Mouse (Mus musculus) neural tube, embryonic 15.5 days (tissue): ENCODE measurements around the gene Zfp451. TPM values are rescaled to one million over a fixed set of nuclear protein-coding genes. Genes with fewer than 3 reads are reported as not detected.
"Not testable (repeated sequence)": the region's sequence is repeated elsewhere in the genome, so short reads cannot be mapped to it uniquely, and the experiment has no call there.

ENCODE experiments used
- ATAC-seq: fragments of 200-750 bp; cut with Nextera tagmentation; 2 replicates; pipeline ENCODE4 v1.8.0; 2017; ENCODE audit warnings: mild to moderate bottlenecking, moderate TSS enrichment, moderate library complexity; ENCODE audit not compliant: low FRiP score
- H3K27ac ChIP-seq: fragments of 300-500 bp; sonication (generic); replicated peaks from 2 replicates; pipeline ENCODE4 v1.5.1; 2015; ENCODE audit warnings: mild to moderate bottlenecking, inconsistent platforms
- H3K27me3 ChIP-seq: fragments of 300-500 bp; sonication (generic); replicated peaks from 2 replicates; pipeline ENCODE4 v1.6.1; 2015; ENCODE audit warnings: inconsistent platforms
- H3K36me3 ChIP-seq: fragments of 300-500 bp; sonication (generic); 2 replicates; pipeline ENCODE4 v1.6.1; 2015; ENCODE audit warnings: inconsistent platforms
- H3K4me1 ChIP-seq: fragments of 300-500 bp; sonication (generic); 2 replicates; pipeline ENCODE4 v1.6.1; 2015; ENCODE audit warnings: inconsistent platforms
- H3K4me2 ChIP-seq: fragments of 300-500 bp; sonication (generic); 2 replicates; pipeline ENCODE4 v1.6.1; 2015; ENCODE audit warnings: inconsistent platforms, mild to moderate bottlenecking, moderate library complexity
- H3K4me3 ChIP-seq: fragments of 300-500 bp; sonication (generic); replicated peaks from 2 replicates; pipeline ENCODE4 v1.5.1; 2015; ENCODE audit warnings: mild to moderate bottlenecking, inconsistent platforms
- H3K9ac ChIP-seq: fragments of 300-500 bp; sonication (generic); replicated peaks from 2 replicates; pipeline ENCODE4 v1.6.1; 2015; ENCODE audit warnings: mild to moderate bottlenecking, inconsistent platforms
- H3K9me3 ChIP-seq: fragments of 300-500 bp; sonication (generic); replicated peaks from 2 replicates; pipeline ENCODE4 v1.6.1; 2016; ENCODE audit warnings: inconsistent platforms
- WGBS: fragments of 180-500 bp; shearing (Covaris S2); methylation state at CpG from one replicate; pipeline ENCODE4 v1.1.7; 2015; ENCODE audit warnings: mixed read lengths; 5-methylcytosine and 5-hydroxymethylcytosine counted together
- polyA plus RNA-seq: library from polyadenylated mRNA; unstranded; fragments of >200 nt; fragmentation: Nextera tagmentation; extraction: Ambion mirVana; gene quantifications from 2 replicates; pipeline ENCODE4 v1.2.1, GENCODE M21; 2015

The Zfp451 gene
- polyA plus RNA-seq, 1 experiment from 2014 or later: 36.1 TPM

- no peak for ATAC-seq
- peaks cover 10% of the 10 kb centered on the region; the same call in 1 of the 2 replicates for H3K36me3 ChIP-seq
- H3K4me3 ChIP-seq: peak overlapping the region; percentile 74
- no peaks in the 10 kb centered on the region for H3K27me3 ChIP-seq
- peaks cover 26% of the 10 kb centered on the region for H3K4me1 ChIP-seq
- H3K27ac ChIP-seq: no peak overlapping the region
- peak overlapping the region; percentile 81 for H3K4me2 ChIP-seq
- WGBS: 33% methylated on average over 18 of the region's 18 CpGs
- no peak overlapping the region for H3K9ac ChIP-seq
- no peaks in the 10 kb centered on the region for H3K9me3 ChIP-seq
Observed at GRCm38 (mm10) chr1:33756258-33757032, 58.0 kb downstream of the Zfp451 start.

- Histone ChIP-seq H3K4me2 (peak overlapping the region; percentile 81; the same call in 1 of the 2 replicates), H3K4me3 (no peak overlapping the region), H3K36me3 (peaks cover 7% of the 10 kb centered on the region; the same call in 1 of the 2 replicates), H3K27ac (no peak overlapping the region), H3K4me1 (peaks cover 26% of the 10 kb centered on the region), H3K27me3 (no peaks in the 10 kb centered on the region), H3K9ac (no peak overlapping the region), H3K9me3 (no peaks in the 10 kb centered on the region)
- ATAC-seq: no peak
- WGBS: 84% methylated on average over 7 of the region's 7 CpGs
Observed at GRCm38 (mm10) chr1:33755799-33756198, 58.6 kb downstream of the Zfp451 start.

GRCm38 (mm10) chr1:33754965-33755735, 59.2 kb downstream of the Zfp451 start:
- Histone ChIP-seq H3K4me2 (no peak overlapping the region), H3K36me3 (peaks cover under 1% of the 10 kb centered on the region; the same call in 1 of the 2 replicates), H3K4me1 (peaks cover 26% of the 10 kb centered on the region), H3K27ac (no peak overlapping the region), H3K4me3 (no peak overlapping the region), H3K9me3 (no peaks in the 10 kb centered on the region), H3K9ac (no peak overlapping the region), H3K27me3 (no peaks in the 10 kb centered on the region)
- WGBS: 79% methylated on average over 21 of the region's 21 CpGs
- no peak for ATAC-seq

- Histone ChIP-seq H3K27me3 (no peaks in the 10 kb centered on the region), H3K36me3 (no peaks in the 10 kb centered on the region), H3K9me3 (no peaks in the 10 kb centered on the region), H3K27ac (no peak overlapping the region), H3K9ac (no peak overlapping the region), H3K4me3 (no peak overlapping the region), H3K4me1 (peaks cover 26% of the 10 kb centered on the region), H3K4me2 (no peak overlapping the region)
- 95% methylated on average over 17 of the region's 17 CpGs for WGBS
- no peak for ATAC-seq
Observed at GRCm38 (mm10) chr1:33754089-33754488, 60.3 kb downstream of the Zfp451 start.

- Histone ChIP-seq H3K9me3 (no peaks in the 10 kb centered on the region), H3K4me1 (peaks cover 7% of the 10 kb centered on the region), H3K36me3 (no peaks in the 10 kb centered on the region), H3K4me3 (no peak overlapping the region), H3K27ac (peak overlapping the region; percentile 9; the same call in 1 of the 2 replicates), H3K9ac (no peak overlapping the region), H3K4me2 (no peak overlapping the region), H3K27me3 (no peaks in the 10 kb centered on the region)
- peak; percentile 30; the same call in 1 of the 2 replicates for ATAC-seq
- WGBS: 57% methylated on average over 10 of the region's 10 CpGs
Observed at GRCm38 (mm10) chr1:33751283-33751682, 63.1 kb downstream of the Zfp451 start.

- not testable (repeated sequence) for H3K4me1 ChIP-seq, ATAC-seq, H3K27ac ChIP-seq, H3K36me3 ChIP-seq, H3K4me2 ChIP-seq, H3K9me3 ChIP-seq, H3K27me3 ChIP-seq, H3K9ac ChIP-seq, H3K4me3 ChIP-seq
- whole genome bisulfite sequencing: 91% methylated on average over 3 of the region's 4 CpGs
Observed at GRCm38 (mm10) chr1:33749709-33750108, 64.7 kb downstream of the Zfp451 start.

GRCm38 (mm10) chr1:33749109-33749508, 65.3 kb downstream of the Zfp451 start:
- no peaks in the 10 kb centered on the region for H3K4me1 ChIP-seq
- H3K4me2 ChIP-seq: no peak overlapping the region
- no peaks in the 10 kb centered on the region for H3K36me3 ChIP-seq
- no peaks in the 10 kb centered on the region for H3K9me3 ChIP-seq
- no peak for ATAC-seq
- H3K4me3 ChIP-seq: no peak overlapping the region
- H3K27ac ChIP-seq: no peak overlapping the region
- WGBS: 99% methylated on average over 11 of the region's 11 CpGs
- no peaks in the 10 kb centered on the region for H3K27me3 ChIP-seq
- H3K9ac ChIP-seq: no peak overlapping the region

GRCm38 (mm10) chr1:33745901-33746300, 68.5 kb downstream of the Zfp451 start:
- WGBS: 96% methylated on average over 4 of the region's 4 CpGs
- Histone ChIP-seq H3K4me2 (no peak overlapping the region), H3K9ac (no peak overlapping the region)

GRCm38 (mm10) chr1:33744815-33745214, 69.6 kb downstream of the Zfp451 start:
- not testable (repeated sequence) for H3K9ac ChIP-seq, H3K4me1 ChIP-seq, H3K4me3 ChIP-seq, H3K27ac ChIP-seq, H3K27me3 ChIP-seq, ATAC-seq, H3K9me3 ChIP-seq, H3K4me2 ChIP-seq
- peaks cover 13% of the 10 kb centered on the region for H3K36me3 ChIP-seq
- 97% methylated on average over 8 of the region's 9 CpGs for WGBS

More at GRCm38 (mm10) chr1:33745901-33746300, 68.5 kb downstream of the Zfp451 start:
- Histone ChIP-seq H3K9me3 (no peaks in the 10 kb centered on the region), H3K4me1 (no peaks in the 10 kb centered on the region), H3K27me3 (no peaks in the 10 kb centered on the region), H3K36me3 (peaks cover 7% of the 10 kb centered on the region), H3K27ac (no peak overlapping the region), H3K4me3 (no peak overlapping the region)
- no peak; the same call in 1 of the 2 replicates for ATAC-seq

GRCm38 (mm10) chr1:33742903-33743302, 71.5 kb downstream of the Zfp451 start:
- Histone ChIP-seq H3K9ac (no peak overlapping the region), H3K9me3 (no peaks in the 10 kb centered on the region), H3K4me1 (no peaks in the 10 kb centered on the region), H3K4me2 (no peak overlapping the region), H3K4me3 (no peak overlapping the region), H3K36me3 (peaks cover 26% of the 10 kb centered on the region), H3K27ac (no peak overlapping the region), H3K27me3 (no peaks in the 10 kb centered on the region)
- ATAC-seq: no peak
- WGBS: 29% methylated on average over 8 of the region's 8 CpGs

GRCm38 (mm10) chr1:33739302-33739701, 75.1 kb downstream of the Zfp451 start:
- H3K27me3 ChIP-seq: no peaks in the 10 kb centered on the region
- WGBS: 26% methylated on average over 12 of the region's 12 CpGs
- no peaks in the 10 kb centered on the region for H3K4me1 ChIP-seq
- H3K4me3 ChIP-seq: no peak overlapping the region
- H3K27ac ChIP-seq: no peak overlapping the region
- peaks cover 51% of the 10 kb centered on the region for H3K36me3 ChIP-seq
- H3K9me3 ChIP-seq: no peaks in the 10 kb centered on the region
- peak; percentile 86 for ATAC-seq
- H3K4me2 ChIP-seq: no peak overlapping the region
- no peak overlapping the region for H3K9ac ChIP-seq
